Mouse (Mus musculus) layer of hippocampus, adult 9-10 months (tissue): ENCODE measurements around the gene Cd2.

Experiments
- DNase-seq: peaks from one replicate; pipeline ENCODE4 v3.0.0; 2022; ENCODE audit warnings: low spot score

Cd2 gene

DNA sequence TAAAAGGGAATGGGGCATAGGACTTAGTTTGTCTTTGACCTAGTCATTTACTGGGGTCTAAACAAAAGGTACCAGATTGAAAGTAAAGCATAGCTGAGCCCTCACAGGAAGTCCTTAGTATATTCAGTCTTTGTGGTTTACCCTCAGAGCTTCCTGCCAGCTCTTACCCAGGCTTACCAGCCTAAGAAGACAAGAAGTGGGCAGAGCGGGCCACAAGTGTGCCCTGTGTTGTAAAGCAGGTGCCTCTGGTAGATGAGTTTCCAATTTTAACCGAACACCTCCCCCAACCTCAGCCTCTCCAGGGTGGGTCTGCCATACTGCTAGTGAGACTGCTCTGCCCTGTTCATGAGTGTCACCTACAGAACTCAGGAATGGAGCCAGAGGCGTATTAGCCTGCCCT is 12.9 kb downstream of the Cd2 start:
- no peak for DNase-seq

DNA sequence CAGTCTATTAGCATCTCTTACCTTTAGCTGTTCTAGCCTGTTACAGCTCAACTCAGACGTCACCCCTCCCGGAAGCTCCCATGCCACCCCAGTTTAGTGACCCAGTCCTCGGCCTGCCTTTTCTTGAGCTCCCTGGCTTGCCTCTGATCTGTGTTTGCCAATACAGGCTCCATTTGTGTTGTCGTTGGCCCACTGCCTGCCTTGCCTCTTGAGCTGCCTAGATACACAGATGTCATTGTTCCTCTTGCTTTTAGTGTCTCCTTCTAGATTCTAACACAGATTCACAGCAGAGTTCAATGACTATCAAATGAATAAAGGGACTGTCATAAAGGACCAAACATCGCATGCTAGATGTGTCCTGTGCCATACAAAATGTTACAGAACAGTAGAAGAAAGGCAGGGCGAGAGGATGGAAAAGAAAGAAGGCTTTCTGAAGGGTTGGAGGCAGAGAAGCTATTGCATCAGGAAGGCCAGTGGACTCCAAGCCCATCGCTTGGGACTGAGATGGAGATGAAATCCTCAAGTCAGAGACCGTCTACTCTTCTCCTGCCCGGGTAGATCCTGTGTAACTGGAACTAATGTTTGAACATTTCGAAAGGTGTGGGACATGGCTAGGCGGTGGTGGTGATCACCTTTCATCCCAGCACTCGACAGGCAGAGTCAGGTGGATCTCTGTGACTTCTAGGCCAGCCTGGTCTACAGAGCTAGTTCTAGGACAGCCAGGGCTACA is 13.5 kb downstream of the Cd2 start:
- peak; percentile 21 for DNase-seq

DNA sequence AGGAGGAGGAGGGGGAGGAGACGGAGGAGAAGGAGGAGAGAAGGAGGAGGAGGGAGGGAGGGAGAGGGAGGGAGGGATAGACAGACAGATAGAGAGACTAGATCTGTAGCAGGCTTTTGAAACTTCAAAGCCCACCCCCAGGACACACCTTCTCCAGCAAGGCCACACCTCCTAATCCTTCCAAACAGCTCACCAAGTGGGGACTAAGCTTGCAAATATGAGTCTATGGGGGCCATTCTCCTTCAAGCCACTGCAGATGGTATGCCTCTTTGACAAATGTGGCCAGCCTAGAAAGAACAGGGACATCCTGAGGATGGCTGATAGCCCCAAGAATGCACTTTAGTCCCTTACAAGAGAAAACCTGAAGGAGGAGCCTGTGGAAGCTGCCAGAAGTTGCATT is 15.6 kb downstream of the Cd2 start:
- DNase-seq, result no peak

- DNase-seq, result no peak
Observed at GRCm38 (mm10) chr3:101270833-101271232, 16.9 kb downstream of the Cd2 start.

- no peak for DNase-seq
Observed at GRCm38 (mm10) chr3:101268361-101268760, 19.4 kb downstream of the Cd2 start.

- DNase-seq, result no peak
Observed at GRCm38 (mm10) chr3:101265561-101266091, 22.1 kb downstream of the Cd2 start.

GRCm38 (mm10) chr3:101258976-101259375 is 28.8 kb downstream of the Cd2 start:
- DNase-seq, result no peak

GRCm38 (mm10) chr3:101256090-101256489 is 31.6 kb downstream of the Cd2 start:
- DNase-seq, result no peak

DNA sequence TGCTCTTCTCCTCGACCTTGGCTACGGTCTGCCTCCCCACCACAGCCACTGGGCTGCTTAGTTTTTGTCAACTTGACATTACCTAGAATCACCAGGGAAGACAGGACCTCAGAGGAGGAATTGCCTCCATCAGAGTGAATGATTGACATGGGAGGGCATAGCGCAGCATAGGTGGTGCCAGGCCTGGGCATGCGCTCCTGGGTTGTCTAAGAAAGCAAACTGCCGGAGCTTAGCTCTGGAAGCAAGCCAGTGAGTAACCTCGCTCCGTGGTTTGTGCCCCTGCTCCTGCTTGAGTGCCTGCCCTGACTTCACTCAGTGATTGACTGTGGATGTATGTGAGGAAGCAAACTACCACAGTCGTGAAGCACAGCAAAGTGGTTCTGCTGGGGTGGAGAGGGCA is 35.6 kb downstream of the Cd2 start:
- no peak for DNase-seq

- no peak for DNase-seq
Observed at GRCm38 (mm10) chr3:101249846-101250245, 37.9 kb downstream of the Cd2 start.

- DNase-seq, result no peak
Observed at GRCm38 (mm10) chr3:101245212-101245611, 42.5 kb downstream of the Cd2 start.

DNA sequence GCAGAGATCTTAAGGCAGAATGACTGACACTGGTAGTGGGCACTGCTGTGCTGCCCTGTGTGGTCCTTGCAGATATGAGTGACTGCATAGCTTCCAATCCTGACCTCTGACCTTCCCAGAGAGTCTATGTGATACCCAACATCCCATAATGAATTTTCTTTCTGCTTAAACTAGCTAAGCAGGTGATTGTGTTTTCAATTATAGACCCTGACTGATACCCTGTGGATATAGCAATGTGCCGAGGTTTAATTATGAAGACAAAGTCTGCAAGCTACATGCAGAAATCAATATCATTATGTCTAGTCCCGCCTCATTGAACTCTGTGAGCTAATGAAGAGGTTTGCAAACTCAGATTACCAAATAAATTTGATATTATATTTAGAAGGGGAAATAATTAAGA is 44.7 kb downstream of the Cd2 start:
- DNase-seq, result no peak

DNA sequence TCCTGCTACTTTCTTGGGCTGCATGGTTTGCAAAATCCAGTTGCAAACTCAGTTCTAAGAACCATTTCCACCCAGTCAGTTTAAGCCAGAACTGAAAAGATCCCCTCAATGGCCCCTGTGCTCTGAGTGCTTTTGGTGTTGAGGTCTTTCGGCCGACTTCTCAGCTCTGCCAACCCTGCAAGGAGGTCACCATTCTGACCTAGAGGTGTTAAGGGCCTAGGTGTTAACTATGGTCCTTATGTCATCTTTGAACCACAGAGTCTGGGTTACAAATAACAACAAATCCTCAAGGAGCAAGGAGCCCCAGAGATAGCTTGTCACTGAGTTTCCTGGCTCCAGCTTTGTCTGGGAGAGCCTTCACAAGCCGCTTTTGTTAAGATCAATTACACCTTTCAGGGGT is 45.9 kb downstream of the Cd2 start:
- DNase-seq, result no peak

DNA sequence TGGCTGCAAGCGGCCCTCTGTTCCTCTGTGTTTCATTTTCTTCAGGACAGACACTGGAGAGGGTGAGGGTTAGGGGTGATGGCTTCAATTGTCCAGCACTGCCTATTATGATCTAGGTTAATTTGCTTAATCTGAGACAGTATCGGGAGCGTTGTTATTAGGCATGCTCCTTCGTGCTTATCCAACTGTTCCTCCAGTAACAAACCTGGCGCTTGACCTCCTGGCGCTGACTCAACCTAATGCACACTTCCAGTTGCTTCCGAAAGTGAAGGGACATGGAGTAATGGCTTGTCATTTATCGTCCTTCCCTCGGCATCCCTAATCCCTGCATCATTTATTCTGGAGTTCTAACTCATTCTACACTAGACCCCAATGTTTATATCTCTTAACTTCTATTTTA is 46.9 kb downstream of the Cd2 start:
- no peak for DNase-seq

DNA sequence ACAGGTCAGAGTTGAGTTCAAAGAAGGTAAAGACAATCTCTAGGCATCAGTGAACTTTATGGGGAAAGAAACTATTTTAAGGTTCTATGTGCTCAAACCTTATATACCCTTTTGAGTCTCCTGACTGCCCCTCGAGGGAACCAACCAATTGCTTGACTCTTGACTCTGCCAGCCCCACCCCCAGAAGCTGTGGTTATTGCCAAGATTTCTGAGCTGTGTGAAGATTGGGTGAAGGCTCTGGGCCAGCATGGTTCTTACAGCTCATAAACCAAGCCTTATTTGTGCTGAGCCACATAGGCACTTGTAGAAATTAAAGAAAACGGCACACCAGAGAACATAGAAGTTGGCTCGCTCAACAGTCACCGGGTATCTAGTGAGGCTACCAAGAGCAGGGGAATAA is 48.5 kb downstream of the Cd2 start:
- DNase-seq, result no peak

DNA sequence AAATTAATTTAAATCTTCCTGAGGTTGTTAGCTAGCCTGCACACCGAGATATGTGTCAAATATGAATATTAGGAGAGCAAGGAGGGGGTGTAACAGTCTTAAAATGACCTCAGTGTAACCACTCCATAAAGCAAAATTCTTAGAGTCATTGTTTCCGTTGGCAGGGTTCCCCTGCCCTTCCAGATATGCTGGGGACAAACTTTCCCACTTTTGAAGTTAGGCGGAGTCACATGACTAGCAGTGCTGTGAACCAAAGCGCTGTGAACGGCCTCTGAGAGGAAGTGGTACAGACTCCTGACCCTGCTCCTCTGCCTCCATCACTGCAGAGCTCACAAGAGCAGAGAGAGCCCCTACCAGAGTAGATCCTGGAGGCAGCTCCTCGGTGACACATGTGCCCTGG is 49.0 kb downstream of the Cd2 start:
- DNase-seq, result no peak

DNA sequence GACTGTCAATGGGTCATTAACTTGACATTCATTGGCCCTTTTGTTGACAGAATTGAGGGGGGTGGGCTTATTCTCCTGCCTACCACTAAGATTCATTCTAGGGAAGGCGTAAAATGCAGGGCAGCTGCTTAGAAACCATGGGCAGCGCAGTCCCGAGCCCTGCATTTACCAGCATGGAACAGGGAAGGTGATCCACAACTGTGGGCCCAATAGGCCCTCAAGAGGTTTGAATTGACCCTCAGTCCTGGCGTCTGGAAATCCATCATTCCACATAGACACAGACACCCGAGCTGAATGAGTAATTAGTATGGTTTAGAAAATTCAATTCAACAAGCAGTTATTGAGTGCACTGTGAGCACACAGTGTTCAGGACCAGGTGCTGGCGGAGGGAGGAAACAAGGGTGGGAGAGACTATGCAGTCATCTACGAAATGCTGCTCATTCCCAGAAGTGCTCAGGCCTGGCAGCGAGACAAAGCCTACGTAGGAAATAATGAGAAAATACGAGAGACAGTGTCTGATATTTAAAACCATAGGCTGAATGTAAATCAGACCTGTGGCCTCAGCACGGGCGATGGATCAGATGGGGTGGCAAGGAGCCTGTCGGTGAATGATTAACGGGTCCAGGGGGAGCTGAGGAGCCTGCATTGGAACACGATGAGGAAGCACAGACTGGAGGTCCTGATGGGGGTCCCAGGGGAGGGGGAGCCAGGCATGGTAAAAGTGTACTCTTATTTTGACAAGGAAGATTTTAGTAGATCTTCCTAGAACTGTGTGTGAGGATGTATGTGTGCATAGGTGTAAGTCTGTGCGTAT is 50.5 kb downstream of the Cd2 start:
- no peak for DNase-seq

GRCm38 (mm10) chr3:101236261-101236660 is 51.5 kb downstream of the Cd2 start:
- no peak for DNase-seq

DNA sequence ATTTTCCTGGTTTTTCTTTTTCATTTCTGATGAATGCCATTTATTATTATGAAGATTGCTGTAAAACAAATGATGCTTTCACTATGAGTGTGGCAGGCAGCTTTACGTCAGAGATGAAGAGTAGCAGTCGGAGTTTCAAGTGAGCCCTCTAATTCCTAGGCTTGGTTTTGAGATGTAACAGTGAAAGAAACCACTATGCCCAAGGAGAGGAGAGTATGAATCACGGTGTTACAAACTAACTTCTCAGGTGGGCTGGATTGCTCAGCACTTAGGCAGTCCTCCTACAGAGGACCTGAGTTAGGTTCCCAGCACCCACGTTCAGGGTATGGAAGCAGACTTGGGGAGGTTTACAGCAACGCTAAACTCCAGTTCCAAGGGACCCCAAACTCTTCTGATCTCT is 52.4 kb downstream of the Cd2 start:
- DNase-seq, result no peak

GRCm38 (mm10) chr3:101233424-101233823 is 54.3 kb downstream of the Cd2 start:
- no peak for DNase-seq

GRCm38 (mm10) chr3:101232570-101232969 is 55.2 kb downstream of the Cd2 start:
- no peak for DNase-seq

DNA sequence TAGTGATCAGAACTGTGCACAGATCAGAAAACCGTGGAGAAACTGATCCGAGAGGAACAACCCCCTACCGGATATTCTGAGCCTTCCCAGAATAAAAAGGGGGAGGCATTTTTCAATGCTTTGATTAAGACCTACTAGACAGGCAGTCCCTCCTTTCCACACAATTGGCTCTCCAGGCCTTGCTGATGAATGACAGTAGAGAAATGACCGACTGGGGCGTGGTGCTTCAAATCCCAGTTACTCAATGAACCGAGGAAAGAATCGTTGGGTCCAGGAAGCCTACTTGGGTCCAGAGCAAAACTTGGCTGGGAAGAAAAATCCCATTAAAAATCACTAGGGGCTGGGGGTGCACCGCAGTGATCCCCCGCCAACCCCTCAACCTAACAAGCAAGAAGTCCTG is 57.5 kb downstream of the Cd2 start:
- no peak for DNase-seq

DNA sequence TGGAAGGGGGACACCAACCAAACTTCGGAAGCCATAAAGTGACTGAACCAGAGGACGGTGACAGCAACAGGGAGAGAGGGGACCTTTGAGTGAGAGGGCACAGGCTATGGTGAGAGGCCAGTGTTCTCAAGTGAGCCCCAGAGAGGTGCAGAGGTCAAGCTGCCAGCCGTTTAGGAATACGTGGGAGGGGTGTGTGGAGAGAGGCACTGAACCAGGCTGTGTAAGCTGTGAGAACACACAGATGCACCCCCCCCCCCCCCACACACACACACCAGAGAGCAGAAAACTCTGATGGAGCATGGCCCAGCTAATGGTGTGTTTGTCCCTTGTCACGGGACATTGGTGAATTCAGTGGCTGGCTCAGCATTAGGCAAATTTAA is 58.2 kb downstream of the Cd2 start:
- DNase-seq, result no peak
